Mouse (Mus musculus) stomach, embryonic 16.5 days (tissue): ENCODE measurements around the gene Rab1a. TPM values are rescaled to one million over a fixed set of nuclear protein-coding genes. Genes with fewer than 3 reads are reported as not detected.
A peak's percentile ranks its signal among the peaks of the same experiment; 100 is the strongest.

ENCODE experiments used
- ATAC-seq: fragments of 200-750 bp; cut with Nextera tagmentation; 2 replicates; pipeline ENCODE4 v1.8.0; 2017; ENCODE audit warnings: moderate number of reproducible peaks, moderate TSS enrichment; ENCODE audit not compliant: insufficient read depth, low FRiP score
- H3K27ac ChIP-seq: fragments of 300-500 bp; sonication (generic); 2 replicates; pipeline ENCODE4 v1.5.1; 2014; ENCODE audit warnings: low read length
- H3K27me3 ChIP-seq: fragments of 300-500 bp; sonication (generic); 2 replicates; pipeline ENCODE4 v1.6.1; 2014; ENCODE audit warnings: low read length, control low read depth, mixed read lengths; ENCODE audit not compliant: control insufficient read depth, insufficient read depth
- H3K36me3 ChIP-seq: fragments of 300-500 bp; sonication (generic); 2 replicates; pipeline ENCODE4 v1.6.1; 2014; ENCODE audit warnings: low read length; ENCODE audit not compliant: control insufficient read depth, insufficient read depth
- H3K4me1 ChIP-seq: fragments of 300-500 bp; sonication (generic); 2 replicates; pipeline ENCODE4 v1.6.1; 2014; ENCODE audit warnings: low read length, control low read depth, mixed read lengths; ENCODE audit not compliant: control insufficient read depth, insufficient read depth
- H3K4me2 ChIP-seq: fragments of 300-500 bp; sonication (generic); 2 replicates; pipeline ENCODE4 v1.6.1; 2014; ENCODE audit warnings: low read depth, low read length, mixed read lengths
- H3K4me3 ChIP-seq: fragments of 300-500 bp; sonication (generic); replicated peaks from 2 replicates; pipeline ENCODE4 v1.5.1; 2014; ENCODE audit warnings: mild to moderate bottlenecking, low read length
- H3K9ac ChIP-seq: fragments of 300-500 bp; sonication (generic); 2 replicates; pipeline ENCODE4 v1.6.1; 2014; ENCODE audit warnings: low read length
- H3K9me3 ChIP-seq: fragments of 300-500 bp; sonication (generic); replicated peaks from 2 replicates; pipeline ENCODE4 v1.6.1; 2016; ENCODE audit warnings: low read length, control low read depth; ENCODE audit not compliant: control insufficient read depth
- WGBS: fragments of 180-500 bp; shearing (Covaris S2); extraction: QIAGEN DNeasy Blood & Tissue Kit; methylation state at CpG from one replicate; pipeline ENCODE4 v1.1.7; 2014; 5-methylcytosine and 5-hydroxymethylcytosine counted together
- polyA plus RNA-seq: library from polyadenylated mRNA; unstranded; fragments of >200 nt; fragmentation: Nextera tagmentation; extraction: Ambion mirVana; gene quantifications from 2 replicates; pipeline ENCODE4 v1.2.1, GENCODE M21; 2015

The Rab1a gene
- polyA plus RNA-seq, 1 experiment from 2014 or later: 317 TPM

GRCm38 (mm10) chr11:20231128-20231878 is 30.1 kb downstream of the Rab1a start:
- Histone ChIP-seq H3K4me2 (no peak overlapping the region), H3K36me3 (peaks cover 34% of the 10 kb centered on the region), H3K4me3 (no peak overlapping the region), H3K27ac (peak overlapping the region; percentile 73), H3K4me1 (no peaks in the 10 kb centered on the region), H3K9me3 (no peaks in the 10 kb centered on the region), H3K27me3 (no peaks in the 10 kb centered on the region), H3K9ac (no peak overlapping the region)
- 52% methylated on average over 8 of the region's 8 CpGs for WGBS
- ATAC-seq: peak; percentile 76; the same call in 1 of the 2 replicates

GRCm38 (mm10) chr11:20232016-20232755 is 31.0 kb downstream of the Rab1a start:
- no peak overlapping the region for H3K9ac ChIP-seq

DNA sequence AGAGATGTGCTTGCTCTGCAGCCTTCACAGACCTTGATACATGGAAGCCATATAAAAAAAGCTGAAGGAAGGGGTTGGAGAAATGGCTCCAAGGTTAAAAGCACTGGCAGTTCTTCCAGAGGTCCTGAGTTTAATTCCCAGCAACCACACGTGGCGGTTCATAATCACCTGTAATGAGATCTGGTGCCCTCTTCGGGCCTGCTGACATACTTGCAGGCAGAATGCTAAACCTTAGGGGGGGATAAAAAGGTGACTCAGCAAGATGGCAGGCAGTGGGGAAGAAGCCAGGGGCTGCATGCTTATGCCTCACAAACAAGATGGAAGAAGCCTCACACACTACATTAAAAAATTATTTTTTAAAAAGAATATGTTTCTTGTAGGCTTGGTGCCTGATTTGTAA is 33.0 kb downstream of the Rab1a start:
- H3K27me3 ChIP-seq: no peaks in the 10 kb centered on the region
- H3K27ac ChIP-seq: no peak overlapping the region
- H3K4me2 ChIP-seq: no peak overlapping the region
- 70% methylated on average over 3 of the region's 3 CpGs for WGBS
- no peaks in the 10 kb centered on the region for H3K4me1 ChIP-seq
- peaks cover 37% of the 10 kb centered on the region for H3K36me3 ChIP-seq
- H3K9me3 ChIP-seq: no peaks in the 10 kb centered on the region
- ATAC-seq: no peak
- H3K9ac ChIP-seq: no peak overlapping the region
- H3K4me3 ChIP-seq: no peak overlapping the region

More at GRCm38 (mm10) chr11:20232016-20232755, 31.0 kb downstream of the Rab1a start:
- Histone ChIP-seq H3K4me2 (no peak overlapping the region), H3K27ac (peak overlapping the region; percentile 73), H3K9me3 (no peaks in the 10 kb centered on the region), H3K4me3 (no peak overlapping the region), H3K4me1 (no peaks in the 10 kb centered on the region), H3K36me3 (peaks cover 40% of the 10 kb centered on the region), H3K27me3 (no peaks in the 10 kb centered on the region)
- 67% methylated on average over 4 of the region's 5 CpGs for WGBS
- ATAC-seq: no peak; the same call in 1 of the 2 replicates

DNA sequence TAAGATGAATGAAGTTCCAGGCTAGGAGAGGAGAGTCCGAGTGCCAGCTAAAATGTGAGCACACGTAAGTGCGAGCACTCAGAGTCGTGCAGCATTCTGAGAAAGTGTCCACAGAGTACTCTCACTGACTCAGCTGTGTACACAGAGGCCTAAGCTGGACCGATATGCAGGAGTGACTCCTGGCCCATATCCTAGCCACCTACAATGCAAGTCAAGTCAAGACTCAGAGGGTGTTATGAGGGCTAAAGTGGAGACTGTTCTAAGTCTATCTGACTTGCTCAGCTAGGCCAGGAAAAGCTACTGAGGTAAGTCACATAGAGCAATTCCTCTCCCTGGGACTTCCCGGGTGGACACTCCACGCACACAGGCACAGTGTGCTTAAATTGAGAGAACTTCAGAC is 35.8 kb downstream of the Rab1a start:
- Histone ChIP-seq H3K4me3 (no peak overlapping the region), H3K4me1 (no peaks in the 10 kb centered on the region), H3K4me2 (no peak overlapping the region), H3K36me3 (peaks cover 30% of the 10 kb centered on the region), H3K9me3 (no peaks in the 10 kb centered on the region), H3K9ac (no peak overlapping the region), H3K27me3 (no peaks in the 10 kb centered on the region), H3K27ac (no peak overlapping the region)
- WGBS: 88% methylated on average over 7 of the region's 7 CpGs
- no peak for ATAC-seq

DNA sequence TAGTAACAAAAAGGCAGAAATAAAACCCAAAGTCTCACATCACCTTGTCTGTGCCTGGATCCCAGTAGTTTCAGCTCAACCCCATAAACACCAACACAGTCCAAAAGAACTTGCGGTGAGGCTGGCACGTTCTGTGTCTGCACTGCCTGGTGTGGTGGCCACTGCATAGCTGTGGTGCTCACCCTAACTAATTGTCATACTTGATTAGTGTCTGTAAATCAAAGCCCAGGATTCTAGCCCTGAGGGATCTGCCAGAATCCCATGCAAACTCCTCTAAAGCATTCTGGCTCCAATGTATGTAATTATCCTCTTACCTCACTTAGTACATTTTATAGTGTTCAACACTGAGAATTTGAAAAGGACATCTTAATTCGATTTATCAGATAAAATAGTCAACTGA is 36.7 kb downstream of the Rab1a start:
- WGBS: 89% methylated on average over 3 of the region's 3 CpGs
- Histone ChIP-seq H3K27ac (no peak overlapping the region), H3K4me2 (no peak overlapping the region), H3K9me3 (no peaks in the 10 kb centered on the region), H3K9ac (no peak overlapping the region), H3K27me3 (no peaks in the 10 kb centered on the region), H3K4me3 (no peak overlapping the region), H3K36me3 (peaks cover 30% of the 10 kb centered on the region), H3K4me1 (no peaks in the 10 kb centered on the region)
- ATAC-seq: no peak

DNA sequence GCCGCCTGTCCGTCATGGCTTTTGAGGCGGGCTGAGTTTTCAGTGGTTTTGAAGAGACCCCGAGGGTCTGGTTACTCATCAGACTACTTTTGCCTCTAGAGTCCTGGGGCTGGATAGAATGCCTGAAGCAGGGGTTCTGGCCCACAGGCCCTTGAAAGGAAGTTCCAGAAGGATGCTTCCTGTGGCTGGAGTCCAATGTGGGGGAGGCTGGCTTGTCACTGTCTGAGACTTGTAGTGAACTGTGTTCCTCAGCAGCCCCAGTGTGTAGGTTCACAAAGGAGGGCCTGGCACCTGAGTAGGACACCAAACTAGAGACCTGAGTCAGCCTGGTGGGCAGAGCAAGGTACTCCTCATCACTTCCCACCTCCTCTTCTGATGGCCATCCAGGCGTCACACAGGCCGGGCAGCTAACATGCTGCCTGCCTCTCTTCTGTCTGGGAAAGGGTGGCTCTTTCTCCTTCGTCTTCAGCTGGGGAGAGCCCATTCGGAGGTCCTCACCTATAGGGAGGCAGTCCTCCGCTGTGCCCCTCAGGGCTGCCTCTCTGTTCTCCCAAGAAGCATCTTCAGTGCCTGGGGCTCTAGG is 38.1 kb downstream of the Rab1a start:
- 93% methylated on average over 9 of the region's 9 CpGs for WGBS
- Histone ChIP-seq H3K36me3 (peaks cover 30% of the 10 kb centered on the region), H3K27ac (no peak overlapping the region)

GRCm38 (mm10) chr11:20240331-20240730 is 39.1 kb downstream of the Rab1a start:
- no peak overlapping the region for H3K27ac ChIP-seq
- WGBS: 73% methylated on average over 5 of the region's 5 CpGs
- no peak overlapping the region for H3K4me2 ChIP-seq
- no peak overlapping the region for H3K4me3 ChIP-seq
- no peak for ATAC-seq
- H3K4me1 ChIP-seq: no peaks in the 10 kb centered on the region; the same call in 1 of the 2 replicates
- no peaks in the 10 kb centered on the region for H3K27me3 ChIP-seq
- H3K9ac ChIP-seq: no peak overlapping the region
- no peaks in the 10 kb centered on the region for H3K9me3 ChIP-seq
- peaks cover 22% of the 10 kb centered on the region; the same call in 1 of the 2 replicates for H3K36me3 ChIP-seq

More for the DNA sequence above, 38.1 kb downstream of the Rab1a start:
- Histone ChIP-seq H3K9ac (no peak overlapping the region), H3K4me1 (no peaks in the 10 kb centered on the region; the same call in 1 of the 2 replicates), H3K4me3 (no peak overlapping the region), H3K4me2 (no peak overlapping the region), H3K9me3 (no peaks in the 10 kb centered on the region), H3K27me3 (no peaks in the 10 kb centered on the region)
- ATAC-seq: no peak

- WGBS: 93% methylated on average over 7 of the region's 7 CpGs
- peaks cover 2% of the 10 kb centered on the region for H3K4me1 ChIP-seq
- H3K36me3 ChIP-seq: peaks cover 17% of the 10 kb centered on the region; the same call in 1 of the 2 replicates
- H3K9ac ChIP-seq: no peak overlapping the region
- H3K4me2 ChIP-seq: no peak overlapping the region
- no peaks in the 10 kb centered on the region for H3K27me3 ChIP-seq
- ATAC-seq: no peak
- no peak overlapping the region for H3K4me3 ChIP-seq
- H3K27ac ChIP-seq: no peak overlapping the region
- H3K9me3 ChIP-seq: no peaks in the 10 kb centered on the region
Measured at GRCm38 (mm10) chr11:20241311-20241710, 40.1 kb downstream of the Rab1a start.
